Comparison of ENCODE assay signal across 13 mouse cellular contexts in genomic region chr6:92057768-92058167, GRCm38 (mm10). TPM values are rescaled to one million over a fixed set of nuclear protein-coding genes. Genes with fewer than 3 reads are reported as not detected.
DNase-seq lines count a peak whose midpoint lies in the region; ATAC-seq and TF ChIP-seq lines count a peak whose summit lies in the region.
"Had no signal": no experiment of that assay in that cellular context is flagged by ENCODE, and none has a peak within 500 bp of the region (broad histone marks: within the 10 kb centered on the region; RNA-seq: fewer than 3 reads in every experiment).

No protein-coding gene starts in this region.

- no peak overlapping the region for H3K4me2 ChIP-seq in liver, embryonic 14.5 days (ENCODE audit: low read depth)
- no peak overlapping the region for H3K4me2 ChIP-seq in liver, embryonic 11.5 days
- H3K4me2 ChIP-seq: heart, embryonic 15.5 days; midbrain, embryonic 12.5 days had no signal

- H3K9ac ChIP-seq in liver, embryonic 14.5 days (replicated peaks): no peak overlapping the region
- no peak overlapping the region for H3K9ac ChIP-seq in liver, embryonic 11.5 days (ENCODE audit: low read depth, low read length)
- H3K9ac ChIP-seq: heart, embryonic 15.5 days; midbrain, embryonic 12.5 days had no signal

- no peaks in the 10 kb centered on the region for H3K36me3 ChIP-seq in liver, embryonic 14.5 days (replicated peaks; ENCODE audit: control insufficient read depth, insufficient read depth, low read depth)
- no peaks in the 10 kb centered on the region for H3K36me3 ChIP-seq in liver, embryonic 11.5 days (ENCODE audit: control insufficient read depth, insufficient read depth, low read length)
- H3K36me3 ChIP-seq: heart, embryonic 15.5 days; midbrain, embryonic 12.5 days had no signal

- peak; percentile 50 for TF ChIP-seq CTCF in liver, embryonic 14.5 days (IDR thresholded peaks at IDR 0.05; ENCODE audit: low read depth)
- peak; percentile 5; the same call in 1 of the 2 replicates for TF ChIP-seq CTCF in bone marrow, adult 2 months (IDR thresholded peaks at IDR 0.05; ENCODE audit: control insufficient read depth, insufficient read depth, low read length)

- H3K27ac ChIP-seq in liver, embryonic 14.5 days: no peak overlapping the region
- H3K27ac ChIP-seq in liver, embryonic 11.5 days (ENCODE audit: low read depth, low read length): no peak overlapping the region
- no peak overlapping the region for H3K27ac ChIP-seq in bone marrow, adult 2 months (ENCODE audit: control insufficient read depth, insufficient read depth, low read depth, low read length, poor library complexity)
- H3K27ac ChIP-seq: heart, embryonic 15.5 days; midbrain, embryonic 12.5 days had no signal

- no peaks in the 10 kb centered on the region for H3K27me3 ChIP-seq in liver, embryonic 14.5 days (ENCODE audit: control insufficient read depth, insufficient read depth, low read length)
- no peaks in the 10 kb centered on the region for H3K27me3 ChIP-seq in liver, embryonic 11.5 days (replicated peaks; ENCODE audit: control insufficient read depth, insufficient read depth, low read length)
- H3K27me3 ChIP-seq: heart, embryonic 15.5 days; midbrain, embryonic 12.5 days had no signal

- TF ChIP-seq EP300 in liver, embryonic 14.5 days (IDR thresholded peaks at IDR 0.05; ENCODE audit: low read depth): no peak

- H3K9me3 ChIP-seq in liver, embryonic 14.5 days (ENCODE audit: control insufficient read depth, low read length): no peaks in the 10 kb centered on the region
- no peaks in the 10 kb centered on the region for H3K9me3 ChIP-seq in liver, embryonic 11.5 days (ENCODE audit: control insufficient read depth, low read length)
- H3K9me3 ChIP-seq: heart, embryonic 15.5 days; midbrain, embryonic 12.5 days had no signal

- TF ChIP-seq POLR2A in bone marrow, adult 2 months (IDR thresholded peaks at IDR 0.05; ENCODE audit: borderline replicate concordance, control insufficient read depth, low read depth, low read length): no peak

- H3K4me3 ChIP-seq in liver, embryonic 14.5 days (ENCODE audit: insufficient read depth in 1 of 2, low read depth in 2 of 2, low read length in 2 of 2): no peak overlapping the region
- H3K4me3 ChIP-seq in liver, embryonic 11.5 days (ENCODE audit: low read depth, low read length): no peak overlapping the region
- no peak overlapping the region for H3K4me3 ChIP-seq in bone marrow, adult 2 months (replicated peaks; ENCODE audit: control insufficient read depth, low read depth, low read length)
- H3K4me3 ChIP-seq: heart, embryonic 15.5 days; midbrain, embryonic 12.5 days had no signal

- peak; percentile 25 for DNase-seq in embryo, embryonic 10 days (ENCODE audit: low spot score)
- no peak for DNase-seq in embryo, embryonic 9.5 days (ENCODE audit: extremely low spot score)
- DNase-seq in liver, embryonic 14.5 days (ENCODE audit: low read depth in 3 of 3, low spot score in 3 of 3): no peak
- DNase-seq in liver, embryonic 11.5 days (ENCODE audit: low spot score): no peak
- DNase-seq in retina, postnatal 1 day: peak; percentile 49
- no peak for DNase-seq in layer of hippocampus, adult 18-20 months (ENCODE audit: low spot score in 2 of 2)
- DNase-seq: kidney, adult 18-20 months; spleen, adult 18-20 months had no signal

- WGBS in liver, embryonic 14.5 days (ENCODE audit: insufficient replicate concordance): 39% methylated on average over 2 of the region's 2 CpGs
- WGBS in liver, embryonic 11.5 days: 52% methylated on average over 2 of the region's 2 CpGs
- 45% methylated on average over 2 of the region's 2 CpGs for WGBS in bone marrow, adult 2 months

- no peaks in the 10 kb centered on the region for H3K4me1 ChIP-seq in liver, embryonic 14.5 days (replicated peaks; ENCODE audit: control insufficient read depth in 2 of 2, insufficient read depth in 2 of 2, low read length in 1 of 2)
- H3K4me1 ChIP-seq in liver, embryonic 11.5 days (replicated peaks; ENCODE audit: control insufficient read depth, insufficient read depth, low read length): no peaks in the 10 kb centered on the region
- H3K4me1 ChIP-seq in bone marrow, adult 2 months (ENCODE audit: control insufficient read depth, insufficient read depth, low read length): no peaks in the 10 kb centered on the region
- H3K4me1 ChIP-seq: midbrain, embryonic 12.5 days had no signal

- no peak for ATAC-seq in liver, embryonic 14.5 days (ENCODE audit: insufficient read depth)
- ATAC-seq in liver, embryonic 11.5 days (replicated peaks; ENCODE audit: low FRiP score): no peak
- no peak for ATAC-seq in inflammation-experienced regulatory T-cells, adult 6 months
- ATAC-seq: activated CD4-positive, CD25-positive, alpha-beta regulatory T cell, adult 4 months had no signal

RNA-seq across cellular contexts. Expression of gene Nr2c2, which starts 33.4 kb away (rescaled TPM):
- polyA plus RNA-seq in liver, embryonic 14.5 days (2012; rRNA removed): 5.0 and 5.9 TPM in 2 replicates
- polyA plus RNA-seq in liver, embryonic 14.5 days (2014; fragmentation: Nextera tagmentation; extraction: Ambion mirVana): 3.9 and 6.1 TPM in 2 replicates
- polyA plus RNA-seq in liver, embryonic 11.5 days (2014; fragmentation: Nextera tagmentation; extraction: Ambion mirVana): 14.8 and 17.8 TPM in 2 replicates
- 14.5 and 19.9 TPM in 2 replicates for polyA plus RNA-seq in bone marrow, adult 2 months (2011; ENCODE audit: insufficient read depth, insufficient read length, low replicate concordance, missing spikeins)
- 100 to 1,000 TPM in 1 of 3 experiments, 10 to 100 TPM in 2; 56.7 to 125 (median 94.5) TPM for polyA plus RNA-seq in inflammation-experienced regulatory T-cells, adult 6 months (2017; shearing (Covaris generic))
- total RNA-seq in layer of hippocampus, adult 18-20 months (2021): 10 to 100 TPM; 82.1 to 88.0 TPM

Comparison
In these comparisons a context has a peak if more than half of its experiments do, and no peak if none do; other contexts are left out.
1. DNase-seq: peak in embryo, embryonic 10 days (single experiment) and retina, postnatal 1 day (single experiment); none in embryo, embryonic 9.5 days (single experiment), liver, embryonic 14.5 days (0 of 3), liver, embryonic 11.5 days (single experiment) and layer of hippocampus, adult 18-20 months (0 of 2).